Mouse (Mus musculus) E14TG2a.4 (cell line): ENCODE measurements at regions not wholly inside any gene's neighbourhood (a gene's known extent, or its start where the extent isn't known, plus 50 kb on each side); places are given as distances from the start of the nearest gene placed in this dataset.

ENCODE experiments used
- H3K27me3 ChIP-seq: 2 replicates; pipeline ENCODE4 v1.6.1; 2014; ENCODE audit warnings: low read length, control low read depth; ENCODE audit not compliant: insufficient read depth
- H3K36me3 ChIP-seq: 2 replicates; pipeline ENCODE4 v1.6.1; 2014; ENCODE audit warnings: low read length, control low read depth; ENCODE audit not compliant: insufficient read depth
- H3K4me1 ChIP-seq: replicated peaks from 2 replicates; pipeline ENCODE4 v1.6.1; 2014; ENCODE audit warnings: low read depth, low read length, control low read depth
- H3K4me3 ChIP-seq: replicated peaks from 2 replicates; pipeline ENCODE4 v1.5.1; 2014; ENCODE audit warnings: mild to moderate bottlenecking, low read length
- H3K9me3 ChIP-seq: 2 replicates; pipeline ENCODE4 v1.6.1; 2014; ENCODE audit warnings: low read length, control low read depth
- CTCF ChIP-seq: conservative IDR thresholded peaks from 2 replicates; pipeline ENCODE4 v1.5.1; 2014; ENCODE audit warnings: low read length
- NANOG ChIP-seq: IDR thresholded peaks from 2 replicates; pipeline ENCODE4 v1.6.1; 2014; ENCODE audit warnings: borderline replicate concordance, low read length, mixed read lengths
- POU5F1 ChIP-seq: IDR thresholded peaks from 2 replicates; pipeline ENCODE4 v1.6.1; 2014; ENCODE audit warnings: low read length, borderline replicate concordance

- H3K36me3 ChIP-seq: no peaks in the 10 kb centered on the region
- no peaks in the 10 kb centered on the region for H3K27me3 ChIP-seq
- H3K4me3 ChIP-seq: no peak overlapping the region
- no peaks in the 10 kb centered on the region for H3K9me3 ChIP-seq
- peaks cover 4% of the 10 kb centered on the region; the same call in 1 of the 2 replicates for H3K4me1 ChIP-seq
- TF ChIP-seq POU5F1: no peak
- no peak for TF ChIP-seq NANOG
- no peak for TF ChIP-seq CTCF
These were observed 183.4 kb upstream of the Zfp703 start for GRCm38 (mm10) chr8:26793606-26794292.

- Histone ChIP-seq H3K9me3 (no peaks in the 10 kb centered on the region), H3K27me3 (no peaks in the 10 kb centered on the region), H3K4me3 (no peak overlapping the region), H3K36me3 (no peaks in the 10 kb centered on the region), H3K4me1 (peaks cover 4% of the 10 kb centered on the region; the same call in 1 of the 2 replicates)
- TF ChIP-seq POU5F1: no peak
- TF ChIP-seq CTCF: no peak
- TF ChIP-seq NANOG: no peak
These were observed 182.7 kb upstream of the Zfp703 start for GRCm38 (mm10) chr8:26794411-26794810.

GRCm38 (mm10) chr8:26795616-26796015, 181.5 kb upstream of the Zfp703 start:
- H3K4me1 ChIP-seq: peaks cover 4% of the 10 kb centered on the region; the same call in 1 of the 2 replicates
- no peak for TF ChIP-seq NANOG
- TF ChIP-seq CTCF: no peak
- no peak for TF ChIP-seq POU5F1
- no peaks in the 10 kb centered on the region for H3K36me3 ChIP-seq

GRCm38 (mm10) chr8:26799814-26800213, 177.3 kb upstream of the Zfp703 start:
- TF ChIP-seq CTCF (no peak), NANOG (no peak), POU5F1 (no peak)
- no peaks in the 10 kb centered on the region for H3K9me3 ChIP-seq
- no peaks in the 10 kb centered on the region for H3K4me1 ChIP-seq
- no peaks in the 10 kb centered on the region for H3K36me3 ChIP-seq
- H3K4me3 ChIP-seq: no peak overlapping the region
- no peaks in the 10 kb centered on the region for H3K27me3 ChIP-seq

More at GRCm38 (mm10) chr8:26795616-26796015, 181.5 kb upstream of the Zfp703 start:
- Histone ChIP-seq H3K27me3 (no peaks in the 10 kb centered on the region), H3K9me3 (no peaks in the 10 kb centered on the region), H3K4me3 (no peak overlapping the region)

GRCm38 (mm10) chr8:26804089-26804488, 173.0 kb upstream of the Zfp703 start:
- Histone ChIP-seq H3K27me3 (peaks cover 15% of the 10 kb centered on the region; the same call in 1 of the 2 replicates), H3K9me3 (no peaks in the 10 kb centered on the region), H3K4me3 (no peak overlapping the region), H3K4me1 (peaks cover 10% of the 10 kb centered on the region; the same call in 1 of the 2 replicates), H3K36me3 (no peaks in the 10 kb centered on the region)
- TF ChIP-seq CTCF (no peak), POU5F1 (no peak), NANOG (no peak)

GRCm38 (mm10) chr8:26804901-26805341, 172.2 kb upstream of the Zfp703 start:
- Histone ChIP-seq H3K4me3 (no peak overlapping the region), H3K9me3 (no peaks in the 10 kb centered on the region), H3K4me1 (peaks cover 10% of the 10 kb centered on the region; the same call in 1 of the 2 replicates), H3K27me3 (peaks cover 15% of the 10 kb centered on the region; the same call in 1 of the 2 replicates), H3K36me3 (no peaks in the 10 kb centered on the region)
- TF ChIP-seq CTCF (no peak), POU5F1 (no peak), NANOG (no peak)

GRCm38 (mm10) chr8:26805371-26805821, 171.7 kb upstream of the Zfp703 start:
- Histone ChIP-seq H3K27me3 (peaks cover 15% of the 10 kb centered on the region; the same call in 1 of the 2 replicates), H3K36me3 (no peaks in the 10 kb centered on the region), H3K4me1 (peaks cover 10% of the 10 kb centered on the region; the same call in 1 of the 2 replicates), H3K4me3 (no peak overlapping the region), H3K9me3 (no peaks in the 10 kb centered on the region)
- TF ChIP-seq CTCF: no peak
- TF ChIP-seq POU5F1: no peak
- no peak for TF ChIP-seq NANOG

- H3K27me3 ChIP-seq: peaks cover 22% of the 10 kb centered on the region; the same call in 1 of the 2 replicates
- H3K9me3 ChIP-seq: no peaks in the 10 kb centered on the region
- TF ChIP-seq POU5F1 (no peak), CTCF (no peak), NANOG (no peak)
- H3K4me1 ChIP-seq: peaks cover 16% of the 10 kb centered on the region
- H3K4me3 ChIP-seq: no peak overlapping the region
- no peaks in the 10 kb centered on the region for H3K36me3 ChIP-seq
These were observed 168.9 kb upstream of the Zfp703 start for GRCm38 (mm10) chr8:26808111-26808651.
